Mouse (Mus musculus): ENCODE data around the gene Zdhhc11.

DNA sequence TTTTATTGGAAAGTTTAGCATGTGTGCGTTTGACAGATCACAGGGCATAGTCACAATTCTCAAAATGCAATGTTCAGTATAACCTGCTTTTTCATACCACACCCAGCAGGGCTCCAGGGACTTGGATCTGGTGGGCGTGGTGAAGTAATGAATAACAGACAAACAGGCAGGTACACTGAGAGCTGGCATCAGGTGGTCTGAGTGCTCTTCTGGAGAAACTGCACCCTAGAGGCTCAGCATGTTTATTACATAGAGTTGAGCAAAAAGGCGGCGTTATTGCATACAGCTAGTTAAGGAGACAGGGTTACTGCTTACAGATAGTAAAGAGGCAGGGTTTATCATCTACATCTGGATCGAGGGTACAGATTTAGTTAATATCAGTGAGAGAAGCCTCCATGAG is 26.7 kb downstream of the Zdhhc11 start:
- no peak for TF ChIP-seq CTCF (IDR thresholded peaks at IDR 0.05)
- TF ChIP-seq POLR2A (IDR thresholded peaks at IDR 0.05; ENCODE audit: insufficient read depth, low read depth, low read length) = no peak
